ENCODE assay signal across 11 mouse cellular contexts in the genomic region with DNA sequence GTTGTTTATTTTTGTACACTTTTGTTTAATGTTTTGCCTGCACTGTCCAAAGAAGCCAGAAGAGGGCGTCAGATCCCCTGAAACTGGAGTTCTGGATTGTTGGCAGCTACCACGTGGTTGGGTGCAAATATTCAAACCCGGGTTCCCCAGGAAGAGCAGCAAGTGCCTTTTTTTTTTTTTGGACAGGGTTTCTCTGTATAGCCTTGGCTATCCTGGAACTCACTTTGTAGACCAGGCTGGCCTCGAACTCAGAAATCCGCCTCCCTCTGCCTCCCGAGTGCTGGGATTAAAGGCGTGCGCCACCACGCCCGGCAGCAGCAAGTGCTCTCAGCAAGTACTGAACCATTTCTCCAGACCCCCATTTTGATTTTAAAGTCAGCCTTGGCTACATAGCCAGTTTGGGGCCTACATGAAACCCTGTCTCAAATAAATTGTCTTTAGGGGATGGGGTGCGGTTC. TPM values are rescaled to one million over a fixed set of nuclear protein-coding genes. Genes with fewer than 3 reads are reported as not detected.
DNase-seq lines count a peak whose midpoint lies in the region; ATAC-seq and TF ChIP-seq lines count a peak whose summit lies in the region.
"Not testable (repeated sequence)": the region's sequence is repeated elsewhere in the genome, so short reads cannot be mapped to it uniquely, and the experiment has no call there.
"Had no signal": no experiment of that assay in that cellular context is flagged by ENCODE, and none has a peak within 500 bp of the region (broad histone marks: within the 10 kb centered on the region; RNA-seq: fewer than 3 reads in every experiment).

No protein-coding gene starts in this region.

- H3K27ac ChIP-seq in embryonic facial prominence, embryonic 10.5 days (replicated peaks): peak overlapping the region; percentile 88
- peak overlapping the region; percentile 96 for H3K27ac ChIP-seq in heart, embryonic 10.5 days
- H3K27ac ChIP-seq in intestine, postnatal 0 days (ENCODE audit: low read depth, low read length): peak overlapping the region; percentile 88; the same call in 1 of the 2 replicates
- H3K27ac ChIP-seq in stomach, postnatal 0 days (replicated peaks): peak overlapping the region; percentile 98

- H3K4me1 ChIP-seq in embryonic facial prominence, embryonic 10.5 days: peaks cover 20% of the 10 kb centered on the region
- peaks cover 33% of the 10 kb centered on the region for H3K4me1 ChIP-seq in heart, embryonic 10.5 days
- H3K4me1 ChIP-seq in intestine, postnatal 0 days (replicated peaks; ENCODE audit: control insufficient read depth, insufficient read depth, low read length); stomach, postnatal 0 days (replicated peaks; ENCODE audit: control insufficient read depth, insufficient read depth): not testable (repeated sequence)

- DNase-seq in A20 (ENCODE audit: low read depth, low spot score): peak; percentile 67
- DNase-seq in adrenal gland, postnatal 14 days: peak; percentile 75
- DNase-seq in embryonic facial prominence, embryonic 10.5 days (ENCODE audit: low spot score); heart, embryonic 10.5 days (ENCODE audit: low spot score): not testable (repeated sequence)
- DNase-seq in liver: peak; percentile 70
- DNase-seq in stomach, postnatal 0 days (ENCODE audit: low spot score): peak; percentile 64

- not testable (repeated sequence) for H3K9me3 ChIP-seq in embryonic facial prominence, embryonic 10.5 days; heart, embryonic 10.5 days; intestine, postnatal 0 days (ENCODE audit: control insufficient read depth); stomach, postnatal 0 days (ENCODE audit: control insufficient read depth, low read length)

- not testable (repeated sequence) for TF ChIP-seq EP300 in stomach, postnatal 0 days (optimal IDR thresholded peaks at IDR 0.05)

- not testable (repeated sequence) for H3K4me3 ChIP-seq in embryonic facial prominence, embryonic 10.5 days; heart, embryonic 10.5 days; intestine, postnatal 0 days (ENCODE audit: low read depth, low read length); stomach, postnatal 0 days (ENCODE audit: low read depth, low read length)

- H3K4me2 ChIP-seq in intestine, postnatal 0 days (replicated peaks; ENCODE audit: low read depth): peak overlapping the region; percentile 58; the same call in 1 of the 2 replicates
- not testable (repeated sequence) for H3K4me2 ChIP-seq in stomach, postnatal 0 days (replicated peaks; ENCODE audit: low read depth)

- WGBS in embryonic facial prominence, embryonic 10.5 days: 77% methylated on average over 11 of the region's 11 CpGs
- 60% methylated on average over 11 of the region's 11 CpGs for WGBS in heart, embryonic 10.5 days
- WGBS in intestine, postnatal 0 days: 61% methylated on average over 11 of the region's 11 CpGs
- 60% methylated on average over 11 of the region's 11 CpGs for WGBS in stomach, postnatal 0 days

- H3K9ac ChIP-seq in intestine, postnatal 0 days (ENCODE audit: low read depth, low read length); stomach, postnatal 0 days (ENCODE audit: low read length): not testable (repeated sequence)

- TF ChIP-seq CTCF in intestine, postnatal 0 days (IDR thresholded peaks at IDR 0.05; ENCODE audit: low read depth): peak; percentile 73
- peak; percentile 74 for TF ChIP-seq CTCF in stomach, postnatal 0 days (IDR thresholded peaks at IDR 0.05; ENCODE audit: low read depth)

- H3K36me3 ChIP-seq in embryonic facial prominence, embryonic 10.5 days (replicated peaks); heart, embryonic 10.5 days; intestine, postnatal 0 days (ENCODE audit: control insufficient read depth, insufficient read depth); stomach, postnatal 0 days (ENCODE audit: control insufficient read depth, insufficient read depth, low read length): not testable (repeated sequence)

- H3K27me3 ChIP-seq in embryonic facial prominence, embryonic 10.5 days (replicated peaks; ENCODE audit: low read depth, poor library complexity, severe bottlenecking); heart, embryonic 10.5 days (ENCODE audit: insufficient read depth, poor library complexity, severe bottlenecking); intestine, postnatal 0 days (replicated peaks; ENCODE audit: control insufficient read depth, insufficient read depth, low read length); stomach, postnatal 0 days (ENCODE audit: control insufficient read depth, insufficient read depth, low read length): not testable (repeated sequence)

- ATAC-seq in intestine, postnatal 0 days; stomach, postnatal 0 days (ENCODE audit: low FRiP score, low TSS enrichment): not testable (repeated sequence)
- ATAC-seq in megakaryocyte progenitor cell, adult 5-6 weeks (replicated peaks; ENCODE audit: poor library complexity): peak; percentile 55

RNA-seq across cellular contexts. Expression of a gene that starts 45.4 kb away (rescaled TPM):
- total RNA-seq in adrenal gland, postnatal 14 days (2021): not detected in 2 replicates
- polyA plus RNA-seq in embryonic facial prominence, embryonic 10.5 days (2016; fragmentation: Nextera tagmentation; extraction: Ambion mirVana): not detected in 2 replicates
- not detected in 2 replicates for polyA plus RNA-seq in heart, embryonic 10.5 days (2016; fragmentation: Nextera tagmentation; extraction: Ambion mirVana)
- polyA plus RNA-seq in intestine, postnatal 0 days (2015; fragmentation: Nextera tagmentation; extraction: Ambion mirVana): not detected in 2 replicates
- not detected in 2 replicates for total RNA-seq in megakaryocyte progenitor cell, adult 5-6 weeks (2015)
- not detected in 2 replicates for total RNA-seq in megakaryocyte progenitor cell, adult 5-6 weeks (2017)
- polyA plus RNA-seq in stomach, postnatal 0 days (2015; fragmentation: Nextera tagmentation; extraction: Ambion mirVana): not detected in 2 replicates
- total RNA-seq: hematopoietic stem cell, adult 5-6 weeks; left cerebral cortex, postnatal 25 days had no signal
- polyA plus RNA-seq: embryonic facial prominence, embryonic 11.5 days had no signal

RNA-seq across cellular contexts. Expression of a gene that starts 45.5 kb away (rescaled TPM):
- not detected in 2 replicates for total RNA-seq in adrenal gland, postnatal 14 days (2021)
- 0.24 TPM in 1 of 2 replicates, not detected in the other for polyA plus RNA-seq in embryonic facial prominence, embryonic 10.5 days (2016; fragmentation: Nextera tagmentation; extraction: Ambion mirVana)
- 0.10 TPM in 1 of 2 replicates, not detected in the other for polyA plus RNA-seq in heart, embryonic 10.5 days (2016; fragmentation: Nextera tagmentation; extraction: Ambion mirVana)
- 4.3 and 4.5 TPM in 2 replicates for polyA plus RNA-seq in intestine, postnatal 0 days (2015; fragmentation: Nextera tagmentation; extraction: Ambion mirVana)
- 1.0 TPM in 1 of 2 replicates, not detected in the other for total RNA-seq in megakaryocyte progenitor cell, adult 5-6 weeks (2015)
- not detected in 2 replicates for total RNA-seq in megakaryocyte progenitor cell, adult 5-6 weeks (2017)
- polyA plus RNA-seq in stomach, postnatal 0 days (2015; fragmentation: Nextera tagmentation; extraction: Ambion mirVana): 0.52 and 0.56 TPM in 2 replicates
- total RNA-seq: hematopoietic stem cell, adult 5-6 weeks; left cerebral cortex, postnatal 25 days had no signal
- polyA plus RNA-seq: embryonic facial prominence, embryonic 11.5 days had no signal

RNA-seq across cellular contexts. Expression of a gene that starts 55.0 kb away (rescaled TPM):
- 806 and 848 TPM in 2 replicates for total RNA-seq in adrenal gland, postnatal 14 days (2021)
- polyA plus RNA-seq in embryonic facial prominence, embryonic 10.5 days (2016; fragmentation: Nextera tagmentation; extraction: Ambion mirVana): 3,352 and 3,592 TPM in 2 replicates
- 1,013 and 1,650 TPM in 2 replicates for polyA plus RNA-seq in heart, embryonic 10.5 days (2016; fragmentation: Nextera tagmentation; extraction: Ambion mirVana)
- 1,008 and 1,098 TPM in 2 replicates for polyA plus RNA-seq in intestine, postnatal 0 days (2015; fragmentation: Nextera tagmentation; extraction: Ambion mirVana)
- total RNA-seq in megakaryocyte progenitor cell, adult 5-6 weeks (2015): 6,310 and 6,455 TPM in 2 replicates
- 6,827 and 7,265 TPM in 2 replicates for total RNA-seq in megakaryocyte progenitor cell, adult 5-6 weeks (2017)
- 1,436 and 1,585 TPM in 2 replicates for polyA plus RNA-seq in stomach, postnatal 0 days (2015; fragmentation: Nextera tagmentation; extraction: Ambion mirVana)
